Mouse (Mus musculus) heart, postnatal 36 days (tissue): ENCODE data around the gene Dusp15. TPM values are rescaled to one million over a fixed set of nuclear protein-coding genes. Genes with fewer than 3 reads are reported as not detected.
A peak's percentile ranks its signal among the peaks of the same experiment; 100 is the strongest.

Source experiments
- DNase-seq, 2 experiments: peaks; one replicate each; pipeline ENCODE4 v3.0.0; 2021 to 2022
- intact Hi-C: fragments of 180-260 bp; cut with DNase I; formaldehyde crosslinking; loops from one replicate; pipeline ENCODE4 v1.15.1; 2025
- total RNA-seq, 2 experiments: library from RNA; stranded (reverse); gene quantifications; 2 replicates each; pipeline ENCODE4 v1.2.3; 2021

The Dusp15 gene
- total RNA-seq, 2 experiments from 2014 or later: not detected

DNA sequence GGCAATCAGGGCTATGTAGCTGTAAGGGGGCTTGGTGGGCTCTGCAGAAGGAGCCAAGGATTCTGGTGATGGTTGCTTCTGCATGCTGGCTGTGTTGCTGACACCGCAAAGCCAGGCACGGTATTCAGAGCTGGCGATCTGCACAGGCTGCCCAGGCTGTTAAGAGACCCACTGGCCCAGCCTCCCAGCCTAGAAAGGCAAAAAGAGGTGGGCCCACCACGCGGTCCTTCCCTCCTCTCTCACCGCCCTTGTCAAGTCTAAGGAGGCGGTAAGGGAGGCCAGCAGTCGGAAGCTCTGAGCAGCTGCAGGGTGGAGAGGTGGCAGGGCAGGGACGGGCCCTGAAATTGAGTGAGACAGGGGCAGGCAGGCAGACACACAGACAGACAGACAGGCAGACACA, 18.4 kb downstream of the Dusp15 start, which contains the start of gene Foxs1:
Foxs1 (minus strand) TSS at position 161 of the 400 bp plus-strand sequence.
- intact Hi-C loops: loop anchor here (1.0 kb wide), 1 partner anchor 19 kb away; no protein-coding TSS in a partner anchor
- DNase-seq: peak; percentile 46 to 57

DNA sequence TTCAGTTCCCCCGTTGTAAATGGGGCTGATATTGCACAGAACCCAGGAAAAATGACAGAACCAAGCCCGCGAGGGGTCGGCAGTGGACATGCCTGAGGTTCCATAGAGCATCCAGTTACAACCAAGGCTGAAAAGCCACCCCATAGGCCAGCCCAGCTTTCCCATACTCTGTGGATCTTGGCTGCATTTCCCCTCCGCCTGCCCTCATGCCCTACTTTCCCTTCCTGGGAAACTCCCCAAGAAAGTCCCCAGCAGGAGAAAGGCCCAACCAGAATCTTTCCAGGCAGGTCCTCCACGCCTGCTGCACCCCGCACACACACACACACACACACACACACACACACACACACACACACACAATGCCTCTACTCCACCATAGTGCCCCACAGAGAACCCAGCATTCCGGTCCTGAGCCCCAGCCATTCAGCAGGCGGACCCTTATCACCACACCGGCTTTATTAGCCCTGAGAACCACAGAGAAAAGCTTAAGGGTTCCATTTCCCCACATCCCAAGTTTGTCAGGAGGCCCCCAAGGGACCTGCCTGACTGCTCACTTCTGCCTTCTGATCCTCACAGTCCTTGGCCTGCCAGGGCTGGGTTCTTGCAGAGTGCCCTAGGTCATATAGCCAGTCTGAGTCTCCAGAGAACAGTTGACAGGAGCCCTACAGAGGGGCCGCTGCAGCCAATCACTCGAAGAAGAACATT, 19.9 kb downstream of the Dusp15 start:
- intact Hi-C loops: no loop called here
- no peak for DNase-seq

DNA sequence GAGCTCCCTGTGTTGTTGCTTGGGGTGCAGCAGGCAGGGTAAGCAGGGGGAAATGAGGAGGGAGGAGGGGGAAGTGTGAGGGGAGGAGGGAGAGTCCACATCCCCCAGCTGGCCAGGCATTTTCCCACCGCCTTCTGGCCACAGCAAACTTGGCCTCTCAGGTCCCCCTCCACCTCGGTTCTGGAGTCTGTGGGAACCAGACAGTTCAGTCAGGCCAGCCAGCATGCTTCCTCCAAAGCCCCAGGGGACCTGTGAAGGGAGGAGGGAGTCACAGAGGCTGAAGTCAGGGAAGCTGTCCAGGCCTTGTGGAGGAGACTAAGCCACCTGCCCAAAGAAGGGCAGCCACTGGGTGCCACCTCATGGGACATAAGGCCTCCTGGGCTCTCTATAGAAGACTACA, 21.2 kb downstream of the Dusp15 start:
- intact Hi-C loops: no loop called here
- DNase-seq: peak; percentile 57 to 66

DNA sequence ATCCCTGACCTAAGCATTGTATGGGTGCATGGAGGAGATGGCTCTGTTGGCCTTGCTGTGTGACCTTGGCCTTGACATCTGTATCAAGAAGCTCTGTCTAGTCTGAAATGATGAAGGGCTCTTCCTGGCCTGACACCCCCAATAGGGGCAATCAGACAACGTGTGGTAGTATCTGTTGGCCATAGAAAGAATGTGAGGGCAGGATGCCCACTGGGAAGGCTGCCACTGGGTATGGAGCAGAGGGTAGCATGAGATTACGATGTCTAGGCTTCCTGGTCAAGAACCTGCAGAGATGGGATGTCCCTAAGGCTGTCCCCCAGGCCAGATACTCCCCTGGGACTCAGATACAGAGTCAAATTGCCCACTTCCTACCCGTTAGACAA, 22.5 kb downstream of the Dusp15 start:
- no peak for DNase-seq
- intact Hi-C loops: no loop called here

DNA sequence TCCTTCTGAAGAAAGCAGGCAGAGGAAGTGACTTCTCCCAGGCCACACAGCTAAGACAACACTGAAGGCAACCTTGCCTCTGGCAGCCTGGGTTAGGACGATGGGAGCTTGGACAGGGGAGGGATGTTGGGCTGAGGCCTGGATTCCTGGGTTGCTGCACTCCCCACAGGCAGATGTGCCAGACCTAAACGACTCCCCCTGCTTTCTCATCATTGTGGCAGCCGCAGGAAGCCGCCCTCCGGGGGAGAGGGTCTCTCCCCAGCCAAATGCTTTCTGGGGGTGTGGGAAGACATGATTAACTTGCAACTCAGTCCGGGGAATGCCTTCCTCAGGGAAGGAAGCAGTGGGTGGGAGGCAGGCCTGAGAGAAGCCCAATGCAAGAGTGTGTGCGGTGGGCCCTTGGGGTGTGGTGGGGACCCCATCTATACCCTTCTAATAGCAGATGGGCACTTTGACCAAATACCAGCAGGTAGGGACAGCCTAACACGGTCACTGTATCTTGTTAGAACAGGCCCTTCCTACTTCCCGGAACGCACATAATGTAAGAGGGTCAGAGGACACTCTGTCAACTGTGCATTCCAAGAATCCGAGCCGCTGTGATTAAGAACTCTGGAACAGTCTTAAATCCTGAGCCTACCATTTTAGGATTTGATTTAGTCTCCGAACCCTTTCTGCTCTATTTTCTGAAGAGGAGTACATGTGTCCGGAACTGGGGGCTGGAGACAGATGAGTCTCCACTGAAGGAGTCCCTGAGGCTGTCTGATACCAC, 23.1 kb downstream of the Dusp15 start:
- intact Hi-C loops: no loop called here
- DNase-seq: no peak

DNA sequence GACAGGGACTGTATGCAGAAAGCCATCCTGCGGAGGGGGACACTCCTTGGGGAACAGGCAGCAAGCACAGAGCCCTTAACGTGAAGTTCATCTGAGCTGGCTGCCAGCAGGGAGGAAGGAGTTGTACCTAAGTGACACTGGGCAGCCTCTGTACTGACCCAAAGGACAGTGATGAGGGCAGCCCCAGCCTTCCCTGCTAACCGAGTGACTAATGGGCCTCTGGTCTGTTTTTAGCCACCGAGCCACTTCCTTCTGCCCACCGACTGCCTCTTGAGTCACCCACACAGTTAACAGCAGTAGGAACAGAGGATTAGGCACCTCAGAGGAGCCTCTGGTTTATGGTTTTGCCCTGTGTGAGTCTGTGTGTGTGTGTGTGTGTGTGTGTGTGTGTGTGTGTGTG, 24.1 kb downstream of the Dusp15 start:
- no peak for DNase-seq
- intact Hi-C loops: no loop called here

DNA sequence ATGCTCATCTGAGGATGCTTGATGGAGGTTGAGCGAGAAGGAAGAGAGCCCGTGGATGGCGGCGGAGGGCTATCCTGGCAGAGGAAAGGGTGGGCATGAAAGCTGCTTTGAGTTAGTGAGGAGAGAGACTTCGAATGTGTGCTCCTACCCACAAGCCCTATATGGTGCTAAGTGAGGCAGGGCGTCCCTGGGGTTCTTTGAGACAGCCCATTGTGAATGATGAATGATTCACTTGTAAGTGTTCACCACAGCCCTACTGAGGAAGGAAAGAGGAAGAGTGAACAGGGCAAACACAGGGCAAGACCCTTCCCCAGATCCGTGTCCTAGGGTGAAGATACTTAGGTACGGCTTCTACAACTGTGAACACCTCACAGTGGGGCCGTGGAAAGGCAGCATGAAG, 24.6 kb downstream of the Dusp15 start:
- no peak for DNase-seq
- intact Hi-C loops: no loop called here

DNA sequence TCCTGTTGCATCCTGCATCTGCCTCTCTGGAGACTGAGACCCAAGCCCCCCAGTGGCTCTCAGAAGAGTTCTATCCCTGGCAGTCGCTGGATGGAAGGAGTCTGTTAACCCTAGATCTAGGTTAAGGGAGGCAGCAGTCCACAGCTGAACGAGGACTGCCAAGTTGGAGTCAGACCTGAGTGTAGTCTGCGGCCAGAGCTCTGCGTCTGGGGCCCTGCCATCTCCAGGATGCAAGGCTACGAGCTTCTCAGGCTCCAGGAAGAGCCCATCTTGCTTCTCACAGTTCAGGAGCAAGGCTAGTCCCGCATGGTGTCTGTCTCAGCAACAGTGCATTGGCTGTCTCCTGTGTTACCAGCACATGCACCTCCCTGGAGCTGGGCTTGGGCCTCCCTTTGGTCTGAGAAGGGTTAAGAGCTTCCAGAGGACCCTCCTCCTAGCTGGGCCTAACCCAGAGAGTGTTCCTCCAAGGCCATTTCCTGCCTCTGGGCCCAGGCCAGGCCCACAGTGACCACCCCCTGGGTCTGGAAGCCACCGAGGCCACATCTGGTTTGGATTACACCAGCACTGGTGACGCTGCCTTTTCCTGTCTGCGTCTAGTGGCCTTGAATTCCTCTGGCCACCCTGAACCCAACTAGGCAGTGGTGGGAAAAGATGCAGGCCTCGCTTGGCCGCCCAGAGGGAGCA, 26.2 kb downstream of the Dusp15 start:
- DNase-seq: peak; percentile 74 to 77
- intact Hi-C loops: no loop called here

DNA sequence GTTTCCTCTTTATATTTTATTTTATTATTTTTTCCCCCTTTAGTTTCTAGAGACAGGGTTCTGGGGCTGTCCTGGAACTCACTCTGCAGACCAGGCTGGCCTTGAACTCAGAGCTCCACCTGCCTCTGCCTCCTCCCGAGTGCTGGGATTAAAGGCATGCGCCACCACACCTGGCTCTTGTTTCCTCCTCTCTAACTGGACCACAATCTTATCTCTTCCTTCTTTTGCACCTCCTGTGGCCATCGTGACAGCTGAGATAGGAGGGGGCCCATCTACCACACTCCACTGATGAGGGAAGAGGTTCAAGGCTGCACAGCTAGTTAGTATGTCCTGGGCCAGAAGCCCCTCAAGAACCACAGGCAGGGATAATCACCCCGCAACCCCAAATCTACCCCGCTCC, 27.0 kb downstream of the Dusp15 start:
- intact Hi-C loops: no loop called here
- DNase-seq: no peak

DNA sequence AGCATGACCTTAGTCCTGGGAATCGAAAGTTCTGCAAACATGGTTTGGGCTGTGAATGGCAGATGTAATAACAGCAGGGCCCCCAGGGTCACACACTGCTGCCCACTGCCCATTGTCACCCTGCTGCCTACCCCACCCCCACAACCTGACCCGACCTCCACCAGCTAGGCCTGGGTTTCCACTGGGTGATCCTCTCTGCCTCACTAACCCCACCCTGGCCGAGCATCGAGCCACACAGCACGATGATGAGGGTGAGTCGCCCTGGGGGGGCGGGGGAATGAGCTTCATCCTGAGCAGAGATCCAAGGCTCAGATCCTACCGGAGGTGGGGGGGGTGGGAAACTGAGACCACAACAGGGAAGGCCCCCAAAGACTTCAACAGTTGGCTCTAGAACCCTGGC, 27.4 kb downstream of the Dusp15 start:
- DNase-seq: no peak
- intact Hi-C loops: no loop called here

DNA sequence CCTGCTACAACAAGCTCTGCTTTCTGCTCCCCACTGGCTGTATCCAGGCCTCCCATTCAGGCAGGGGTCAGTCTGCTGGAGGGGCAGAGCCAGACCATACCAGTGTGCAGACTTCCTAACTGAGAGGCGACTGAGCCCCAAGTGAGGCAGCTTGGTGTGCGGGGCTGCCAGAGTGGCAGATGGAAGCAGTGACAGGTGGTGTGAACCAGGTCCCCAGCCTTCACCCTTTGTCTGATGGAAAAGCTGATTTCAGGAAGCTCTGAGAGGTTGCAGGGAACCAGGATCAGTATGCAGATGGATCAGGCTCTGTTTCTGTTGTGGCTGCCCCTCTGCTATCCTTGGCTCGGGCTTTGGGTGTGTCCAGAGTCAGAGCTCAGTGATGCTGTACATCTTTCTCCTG, 27.9 kb downstream of the Dusp15 start:
- DNase-seq: no peak

DNA sequence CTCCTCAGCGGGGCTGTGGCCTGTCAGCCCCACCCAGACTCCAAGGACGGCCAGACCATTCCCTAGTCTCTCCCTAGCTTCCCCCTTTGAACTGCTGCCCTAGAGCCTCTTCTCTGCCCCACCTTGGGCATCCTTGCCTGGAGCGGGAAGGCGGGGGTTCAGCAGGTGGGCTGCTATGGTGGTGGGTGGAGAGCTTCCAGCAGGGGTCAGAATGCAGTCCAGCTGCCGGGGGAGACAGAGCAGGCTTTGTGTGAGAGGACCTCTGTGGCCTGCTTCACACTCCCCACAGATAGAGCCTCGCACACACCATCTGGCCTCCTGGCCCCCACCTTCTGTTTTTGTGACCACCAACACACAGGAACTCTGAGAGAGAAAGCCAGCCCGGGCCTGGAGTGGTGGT, 29.1 kb downstream of the Dusp15 start:
- DNase-seq: no peak
- intact Hi-C loops: no loop called here

More for the DNA sequence above, 27.9 kb downstream of the Dusp15 start:
- intact Hi-C loops: no loop called here

DNA sequence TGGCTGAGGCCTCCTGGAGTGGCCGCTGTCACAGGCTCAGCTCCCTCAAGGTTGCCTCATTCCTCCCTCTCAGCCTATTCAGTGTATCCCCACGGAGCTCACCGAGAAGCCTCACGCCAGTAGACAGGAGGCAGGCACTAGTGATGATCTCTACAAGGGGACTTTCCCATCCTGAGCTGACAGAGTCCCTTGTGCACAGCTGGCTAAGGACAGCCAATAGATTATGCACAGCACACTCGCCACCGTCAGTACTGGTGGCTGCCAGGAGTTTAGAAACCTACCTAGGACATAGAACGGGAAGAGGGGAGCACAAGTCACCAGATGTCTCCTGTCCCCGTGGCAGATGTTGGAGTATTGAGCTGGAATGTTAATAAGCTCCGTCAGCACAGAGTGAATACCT, 33.8 kb downstream of the Dusp15 start:
- intact Hi-C loops: no loop called here
- no peak for DNase-seq

DNA sequence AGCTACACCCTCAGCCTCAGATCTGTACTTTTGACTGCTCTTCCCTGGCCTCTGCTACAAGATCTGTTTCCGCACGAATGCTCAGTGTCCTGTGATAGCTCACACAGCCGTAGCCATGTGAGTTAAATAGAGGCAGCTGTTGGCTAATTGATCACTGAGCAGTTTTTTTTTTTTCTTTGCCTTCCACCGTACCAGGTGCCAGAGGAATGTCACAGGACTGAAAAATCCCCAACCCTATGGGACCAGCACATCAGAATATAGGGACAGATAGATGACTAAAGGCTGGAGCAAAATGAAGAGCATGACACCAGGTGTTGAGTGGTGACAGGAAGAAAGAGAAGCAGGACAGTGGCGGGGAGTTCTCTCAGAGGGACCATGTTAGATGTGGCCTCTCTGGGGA, 35.4 kb downstream of the Dusp15 start:
- intact Hi-C loops: no loop called here

DNA sequence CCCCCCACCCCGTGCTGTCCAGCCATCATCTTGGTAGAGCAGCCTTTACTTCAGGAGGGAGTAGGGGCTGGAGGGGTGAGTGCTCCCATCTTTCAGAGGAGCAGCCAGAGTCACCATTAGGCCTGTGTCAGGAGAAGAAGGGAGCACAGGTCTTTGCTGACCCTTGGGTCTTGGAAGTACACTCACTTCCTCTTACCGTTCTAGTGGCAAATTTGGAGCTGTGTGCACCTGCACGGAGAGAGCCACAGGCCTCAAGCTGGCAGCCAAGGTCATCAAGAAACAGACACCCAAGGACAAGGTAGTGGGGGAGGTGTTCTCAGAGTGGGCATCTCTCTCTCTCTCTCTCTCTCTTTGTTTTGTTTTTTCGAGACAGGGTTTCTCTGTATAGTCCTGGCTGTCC, 36.0 kb downstream of the Dusp15 start:
- DNase-seq: no peak
- intact Hi-C loops: loop anchor here (2.0 kb wide), 1 partner anchor 229 kb away; no protein-coding TSS in a partner anchor

More for the DNA sequence above, 35.4 kb downstream of the Dusp15 start:
- no peak for DNase-seq

DNA sequence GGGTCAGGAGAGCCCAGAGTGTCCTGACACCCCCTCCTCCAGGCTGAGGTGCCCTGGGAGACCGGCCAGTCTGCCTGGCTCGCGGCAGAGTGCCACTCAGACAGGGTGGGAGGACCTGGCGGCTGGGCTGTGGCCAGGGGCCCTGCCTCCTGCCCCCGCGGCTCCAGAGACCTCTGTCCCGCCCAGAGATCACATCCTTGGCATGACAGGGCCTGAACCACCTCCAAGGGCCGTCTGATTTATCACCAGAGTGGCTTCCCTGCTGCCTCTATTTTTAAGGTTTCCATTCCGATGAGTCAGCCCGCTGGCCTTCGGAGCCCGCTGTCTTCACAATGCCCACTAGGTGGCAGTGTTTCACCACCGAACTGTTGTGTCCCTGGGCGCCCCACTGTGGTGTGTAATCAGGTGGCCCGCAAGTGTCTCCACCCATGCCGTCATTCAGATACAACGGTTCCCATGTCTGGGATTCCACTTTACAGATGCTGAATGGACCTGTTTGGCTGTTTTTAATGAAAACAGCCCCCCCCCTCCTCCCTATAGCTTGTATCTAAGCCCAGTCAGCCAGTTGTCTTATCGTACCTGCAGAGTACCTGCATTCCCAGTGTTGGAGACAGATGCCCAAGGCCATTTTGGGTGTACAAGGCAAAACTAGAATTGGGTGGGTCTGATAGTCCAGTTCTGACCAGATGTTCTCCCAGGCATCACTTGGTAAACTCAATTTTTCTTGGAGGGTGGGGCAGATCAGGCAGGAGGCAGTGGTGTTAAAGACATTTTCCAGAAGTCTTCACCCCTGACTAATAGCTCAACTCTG, 37.0 kb downstream of the Dusp15 start:
- intact Hi-C loops: loop anchor here (1.0 to 2.0 kb wide), 3 partner anchors 19 to 230 kb away; partner anchors contain the start of genes Foxs1 and Pdrg1

DNA sequence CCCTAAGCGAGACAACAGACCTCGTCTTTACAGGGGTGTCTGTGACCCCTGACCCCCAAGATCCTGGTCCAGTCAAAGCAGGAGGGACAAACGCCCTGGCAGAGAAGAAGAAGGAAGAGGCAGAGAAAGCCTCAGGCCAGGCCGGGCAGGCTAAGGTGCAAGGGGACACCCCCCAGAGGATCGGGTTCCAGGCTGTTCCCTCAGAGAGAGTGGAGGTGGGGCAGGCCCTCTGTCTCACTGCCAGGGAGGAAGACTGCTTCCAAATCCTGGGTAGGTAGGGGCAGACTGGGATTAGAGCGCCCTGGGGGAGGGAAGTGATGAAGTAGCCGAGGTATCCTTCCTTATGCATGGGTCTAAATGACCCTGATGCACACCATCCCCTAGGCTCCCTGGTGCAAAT, 38.0 kb downstream of the Dusp15 start:
- intact Hi-C loops: no loop called here
- no peak for DNase-seq

More for the DNA sequence above, 37.0 kb downstream of the Dusp15 start:
- DNase-seq: peak; percentile 86 to 89

DNA sequence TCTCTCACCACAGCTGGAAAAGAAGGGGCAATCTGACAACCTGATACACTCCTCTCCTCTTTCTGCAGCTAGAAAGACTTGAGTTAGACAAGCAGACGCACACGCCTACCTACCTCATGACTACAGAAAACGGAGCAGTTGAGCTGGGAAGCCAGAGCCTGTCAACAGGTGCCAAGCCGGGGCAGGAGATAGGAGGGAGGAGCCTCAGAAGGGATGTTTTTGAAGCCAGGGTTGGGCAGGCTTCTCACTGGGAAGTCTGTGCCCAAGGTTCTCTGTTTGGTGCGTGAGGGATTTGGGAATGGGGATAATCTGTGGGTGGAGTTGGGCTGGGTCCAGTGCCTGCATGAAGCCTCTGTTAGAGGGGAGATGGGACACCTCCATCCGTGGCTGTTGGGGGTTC, 40.1 kb downstream of the Dusp15 start:
- DNase-seq: no peak
- intact Hi-C loops: no loop called here

DNA sequence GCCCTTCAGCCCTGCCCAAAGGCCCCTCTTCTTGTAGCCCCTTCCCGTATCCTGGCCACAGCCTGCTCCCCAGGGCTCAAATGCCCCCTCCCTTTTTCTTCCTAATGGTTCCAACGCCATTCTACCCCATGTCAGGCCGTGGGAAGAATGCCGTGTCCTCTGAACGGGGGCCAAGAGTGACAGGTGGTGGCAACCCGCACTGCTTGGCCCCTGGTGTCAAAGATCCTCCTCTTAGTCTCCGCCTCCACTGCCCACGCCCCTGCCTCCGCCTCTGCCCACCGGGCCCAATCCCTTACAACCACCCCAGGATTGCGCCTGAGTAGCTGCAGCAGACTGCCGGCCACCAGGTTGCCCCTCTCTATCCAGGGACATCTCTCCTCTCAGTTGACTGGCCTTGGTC, 40.5 kb downstream of the Dusp15 start, which contains the start of gene Mylk2:
Mylk2 (plus strand) TSS at position 322 of the 400 bp plus-strand sequence.
- no peak for DNase-seq
- intact Hi-C loops: no loop called here

DNA sequence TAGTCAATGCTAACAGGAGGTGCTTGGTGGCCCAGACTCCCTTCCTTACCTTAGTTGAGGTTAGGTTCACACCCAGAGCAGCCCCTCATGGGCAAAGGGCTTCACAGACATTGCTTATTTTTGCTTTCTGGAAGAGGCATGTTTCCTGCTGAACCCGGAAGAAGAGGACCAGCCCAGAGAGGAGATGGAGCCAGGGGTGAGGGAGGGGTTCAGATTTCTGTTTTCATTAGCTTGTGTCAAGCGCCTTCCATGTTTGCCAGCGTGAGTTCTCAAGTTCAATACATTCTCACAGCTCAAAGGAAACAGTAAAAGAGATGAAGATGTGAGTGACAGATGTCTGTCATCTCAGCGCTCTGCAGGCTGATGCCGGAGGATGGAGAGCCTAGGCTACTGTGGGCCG, 41.6 kb downstream of the Dusp15 start:
- no peak for DNase-seq
- intact Hi-C loops: loop anchor here (5.0 kb wide), 1 partner anchor 32 kb away; no protein-coding TSS in a partner anchor
